Mouse (Mus musculus) 416B (cell line): ENCODE measurements at regions not wholly inside any gene's neighbourhood (a gene's known extent, or its start where the extent isn't known, plus 50 kb on each side); places are given as distances from the start of the nearest gene placed in this dataset.
"Not testable (repeated sequence)": the region's sequence is repeated elsewhere in the genome, so short reads cannot be mapped to it uniquely, and the experiment has no call there.

ENCODE experiments used
- DNase-seq: peaks from one replicate; pipeline ENCODE4 v3.0.0; 2011; ENCODE audit warnings: low read depth

- DNase-seq, result no peak
Observed at GRCm38 (mm10) chr19:54099292-54099691, 55.3 kb downstream of the Adra2a start.

GRCm38 (mm10) chr19:54099769-54100168 is 55.8 kb downstream of the Adra2a start:
- DNase-seq, result no peak

- DNase-seq, result no peak
Observed at GRCm38 (mm10) chr19:54106571-54106970, 62.6 kb downstream of the Adra2a start.

- DNase-seq, result peak; percentile 43
Observed at GRCm38 (mm10) chr19:54107103-54107821, 63.3 kb downstream of the Adra2a start.

- no peak for DNase-seq
Observed at GRCm38 (mm10) chr19:54110080-54110479, 66.1 kb downstream of the Adra2a start.

GRCm38 (mm10) chr19:54112691-54113090 is 68.7 kb downstream of the Adra2a start:
- no peak for DNase-seq

- no peak for DNase-seq
Observed at GRCm38 (mm10) chr19:54113421-54113820, 69.5 kb downstream of the Adra2a start.

GRCm38 (mm10) chr19:54114588-54115317 is 70.8 kb downstream of the Adra2a start:
- peak; percentile 46 for DNase-seq

GRCm38 (mm10) chr19:54115335-54115734 is 71.4 kb downstream of the Adra2a start:
- DNase-seq, result no peak

GRCm38 (mm10) chr19:54116829-54117228 is 72.9 kb downstream of the Adra2a start:
- DNase-seq, result no peak

GRCm38 (mm10) chr19:54117676-54118075 is 73.7 kb downstream of the Adra2a start:
- DNase-seq, result no peak

GRCm38 (mm10) chr19:54123586-54123985 is 79.6 kb downstream of the Adra2a start:
- DNase-seq, result no peak

GRCm38 (mm10) chr19:54151766-54152165 is 107.8 kb downstream of the Adra2a start:
- DNase-seq, result not testable (repeated sequence)

GRCm38 (mm10) chr19:54154400-54154799 is 110.4 kb downstream of the Adra2a start:
- DNase-seq, result no peak

- no peak for DNase-seq
Observed at GRCm38 (mm10) chr19:54170361-54170760, 126.4 kb downstream of the Adra2a start.

- DNase-seq, result no peak
Observed at GRCm38 (mm10) chr19:54174090-54175055, 130.4 kb downstream of the Adra2a start.

GRCm38 (mm10) chr19:54175766-54176165 is 131.8 kb downstream of the Adra2a start:
- DNase-seq, result peak; percentile 39

- DNase-seq, result no peak
Observed at GRCm38 (mm10) chr19:54177491-54177890, 133.5 kb downstream of the Adra2a start.

GRCm38 (mm10) chr19:54200407-54200806 is 156.5 kb downstream of the Adra2a start:
- DNase-seq, result no peak

GRCm38 (mm10) chr19:54202456-54202855 is 158.5 kb downstream of the Adra2a start:
- no peak for DNase-seq

- no peak for DNase-seq
Observed at GRCm38 (mm10) chr19:54206819-54207218, 162.9 kb downstream of the Adra2a start.

- no peak for DNase-seq
Observed at GRCm38 (mm10) chr19:54212169-54212568, 168.2 kb downstream of the Adra2a start.
